Mouse (Mus musculus): Measurements from ENCODE around the gene Ckap2. TPM values are rescaled to one million over a fixed set of nuclear protein-coding genes. Genes with fewer than 3 reads are reported as not detected.

The Ckap2 gene
- polyA plus RNA-seq, 1 experiment from 2014 or later = 33.3 TPM

Other genes with a start within 250 kb of the Ckap2 start
- gene Defb35, start 247.5 kb downstream of the Ckap2 start, polyA plus RNA-seq (2015; fragmentation: Nextera tagmentation; extraction: Ambion mirVana) = not detected in 2 replicates
- gene Defb13, start 239.1 kb downstream of the Ckap2 start, polyA plus RNA-seq (2015; fragmentation: Nextera tagmentation; extraction: Ambion mirVana) = not detected in 2 replicates
- gene Fam90a1a, start 227.1 kb downstream of the Ckap2 start, polyA plus RNA-seq (2015; fragmentation: Nextera tagmentation; extraction: Ambion mirVana) = not detected in 2 replicates
- not detected in 2 replicates for gene Ccdc70, start 216.0 kb downstream of the Ckap2 start, polyA plus RNA-seq (2015; fragmentation: Nextera tagmentation; extraction: Ambion mirVana)
- 1.4 and 1.8 TPM in 2 replicates for gene Atp7b, start 125.5 kb downstream of the Ckap2 start, polyA plus RNA-seq (2015; fragmentation: Nextera tagmentation; extraction: Ambion mirVana)
- gene Alg11, start 125.1 kb downstream of the Ckap2 start, polyA plus RNA-seq (2015; fragmentation: Nextera tagmentation; extraction: Ambion mirVana) = 21.8 and 23.0 TPM in 2 replicates
- 0.14 and 0.44 TPM in 2 replicates for gene Nek5, start 60.8 kb downstream of the Ckap2 start, polyA plus RNA-seq (2015; fragmentation: Nextera tagmentation; extraction: Ambion mirVana)
- 4.6 and 4.9 TPM in 2 replicates for gene Nek3, start 19.4 kb downstream of the Ckap2 start, polyA plus RNA-seq (2015; fragmentation: Nextera tagmentation; extraction: Ambion mirVana)
- 22.6 and 23.4 TPM in 2 replicates for gene Vps36, start 7.0 kb upstream of the Ckap2 start, polyA plus RNA-seq (2015; fragmentation: Nextera tagmentation; extraction: Ambion mirVana)
- gene Thsd1, start 41.5 kb upstream of the Ckap2 start, polyA plus RNA-seq (2015; fragmentation: Nextera tagmentation; extraction: Ambion mirVana) = 15.0 and 15.3 TPM in 2 replicates
- not detected in 2 replicates for gene Tpte, start 97.6 kb upstream of the Ckap2 start, polyA plus RNA-seq (2015; fragmentation: Nextera tagmentation; extraction: Ambion mirVana)
- 11.7 and 11.9 TPM in 2 replicates for gene Slc25a15, start 212.8 kb upstream of the Ckap2 start, polyA plus RNA-seq (2015; fragmentation: Nextera tagmentation; extraction: Ambion mirVana)
- 46.8 and 50.5 TPM in 2 replicates for gene Mrps31, start 225.5 kb upstream of the Ckap2 start, polyA plus RNA-seq (2015; fragmentation: Nextera tagmentation; extraction: Ambion mirVana)